Mouse (Mus musculus) adipose tissue, adult 10 weeks (tissue): ENCODE measurements around the gene Lama5. TPM values are rescaled to one million over a fixed set of nuclear protein-coding genes. Genes with fewer than 3 reads are reported as not detected.

Experiments
- polyA plus RNA-seq: library from polyadenylated mRNA; stranded (reverse); fragments of 350-450 nt; fragmentation: Illumina TruSeq; extraction: RNeasy Lipid Tissue Mini Kit (QIAGEN cat#74804); gene quantifications from one replicate; pipeline ENCODE4 v1.2.3, GENCODE M21; 2014; ENCODE audit warnings: low read depth, low replicate concordance

Lama5 gene
- 42.4 TPM for polyA plus RNA-seq

DNA sequence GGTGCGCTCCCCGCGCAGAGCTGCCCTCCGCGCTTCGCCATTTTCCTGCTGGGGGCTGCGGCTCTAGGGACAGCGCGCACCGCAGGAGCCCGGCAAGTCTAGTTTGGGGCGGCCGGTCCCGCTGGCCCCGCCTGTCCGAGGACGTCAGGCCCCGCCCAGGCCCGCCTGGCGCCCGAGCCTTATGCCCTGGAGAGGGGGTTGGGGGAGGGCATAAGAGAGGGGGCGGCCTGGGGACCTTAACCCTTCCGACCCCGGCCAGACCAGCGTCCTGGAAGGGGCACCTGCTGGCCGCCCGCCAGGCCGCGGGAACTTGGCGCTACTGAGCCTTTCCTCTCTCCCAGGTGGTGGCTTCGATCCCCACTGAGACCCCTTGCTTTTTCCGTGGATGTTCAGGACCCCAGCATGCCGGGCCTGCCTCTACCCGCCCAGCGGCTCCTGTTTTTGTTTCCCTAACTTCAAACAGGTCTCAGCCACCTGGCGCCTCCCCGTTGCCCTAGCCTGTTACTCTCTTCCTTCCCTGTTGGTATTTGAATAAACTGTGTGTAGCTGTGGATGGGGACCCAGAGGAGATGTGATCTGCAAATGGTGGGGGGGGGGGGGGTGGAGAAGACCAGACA, at the start of gene Lama5:
Lama5 (minus strand) TSS at position 98 of the 617 bp plus-strand sequence.

DNA sequence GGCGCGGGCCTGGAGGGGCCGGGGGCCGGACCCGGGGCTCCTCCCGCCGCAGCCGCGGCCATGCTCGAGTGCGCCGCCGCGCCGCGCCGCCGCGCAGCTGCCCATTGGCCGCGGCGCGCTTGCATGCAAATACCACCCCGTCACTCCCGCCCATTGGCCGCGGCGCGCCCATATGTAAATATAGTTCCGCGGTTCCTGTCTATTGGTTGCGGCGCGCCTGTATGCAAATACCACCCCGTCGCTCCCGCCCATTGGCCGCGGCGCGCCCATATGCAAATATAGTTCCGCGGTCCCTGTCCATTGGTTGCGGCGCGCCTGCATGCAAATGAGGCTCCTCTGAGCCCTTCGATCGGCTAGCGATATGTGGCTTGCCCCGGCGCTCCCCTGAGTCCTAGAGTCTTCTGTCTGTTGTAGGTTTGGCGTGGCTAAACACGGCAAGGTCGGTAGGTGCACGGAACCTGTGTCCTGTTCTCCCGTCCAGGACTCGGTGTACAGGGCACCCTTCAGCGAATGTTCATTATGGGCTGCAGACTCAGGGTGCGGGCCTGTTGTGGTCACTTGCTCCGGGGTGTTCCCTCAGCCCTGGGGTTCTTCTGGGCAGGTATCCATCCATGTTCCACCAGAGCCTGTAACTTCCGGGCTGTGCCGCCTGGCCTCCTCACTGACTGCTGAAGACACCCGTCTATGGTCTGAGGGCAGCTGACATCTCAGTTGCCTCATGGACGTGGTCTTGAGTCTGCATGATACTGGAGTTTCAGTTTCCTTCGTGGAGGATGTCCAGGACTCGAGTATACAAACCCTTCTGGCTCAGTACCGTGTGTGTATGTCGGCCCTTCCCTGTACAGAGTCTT, 48.0 kb upstream of the Lama5 start, which contains the start of gene Cables2:
Cables2 (minus strand) TSS at position 103 of the 851 bp plus-strand sequence.

DNA sequence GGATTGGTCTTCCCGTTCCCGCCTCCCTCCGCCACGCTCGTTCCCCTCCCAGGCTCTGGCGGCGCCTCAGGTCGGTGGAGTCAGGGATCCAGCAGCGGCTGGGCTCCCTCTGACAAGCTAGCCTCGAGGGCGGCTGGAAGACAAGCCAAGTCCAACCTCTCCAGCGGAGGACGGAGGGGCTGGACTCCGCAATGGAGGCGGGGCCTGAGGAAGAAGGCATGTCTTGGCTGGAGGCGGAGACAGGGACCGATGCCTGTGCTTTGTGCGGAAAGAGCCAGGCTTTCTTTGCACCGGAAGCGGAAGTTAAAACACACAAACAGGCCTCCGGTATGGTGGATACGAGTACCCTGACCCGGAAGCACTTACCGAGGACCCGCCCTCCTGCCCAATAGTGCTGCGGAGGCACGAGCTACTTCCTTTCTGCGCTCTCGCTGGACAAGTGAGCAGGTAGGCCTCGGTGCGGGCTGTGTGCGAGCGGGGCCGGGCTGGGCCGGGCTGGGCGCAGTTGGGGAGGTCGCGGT, 31.4 kb upstream of the Lama5 start, which contains the start of gene Rps21:
Rps21 (plus strand) TSS at position 377 of the 521 bp plus-strand sequence.

DNA sequence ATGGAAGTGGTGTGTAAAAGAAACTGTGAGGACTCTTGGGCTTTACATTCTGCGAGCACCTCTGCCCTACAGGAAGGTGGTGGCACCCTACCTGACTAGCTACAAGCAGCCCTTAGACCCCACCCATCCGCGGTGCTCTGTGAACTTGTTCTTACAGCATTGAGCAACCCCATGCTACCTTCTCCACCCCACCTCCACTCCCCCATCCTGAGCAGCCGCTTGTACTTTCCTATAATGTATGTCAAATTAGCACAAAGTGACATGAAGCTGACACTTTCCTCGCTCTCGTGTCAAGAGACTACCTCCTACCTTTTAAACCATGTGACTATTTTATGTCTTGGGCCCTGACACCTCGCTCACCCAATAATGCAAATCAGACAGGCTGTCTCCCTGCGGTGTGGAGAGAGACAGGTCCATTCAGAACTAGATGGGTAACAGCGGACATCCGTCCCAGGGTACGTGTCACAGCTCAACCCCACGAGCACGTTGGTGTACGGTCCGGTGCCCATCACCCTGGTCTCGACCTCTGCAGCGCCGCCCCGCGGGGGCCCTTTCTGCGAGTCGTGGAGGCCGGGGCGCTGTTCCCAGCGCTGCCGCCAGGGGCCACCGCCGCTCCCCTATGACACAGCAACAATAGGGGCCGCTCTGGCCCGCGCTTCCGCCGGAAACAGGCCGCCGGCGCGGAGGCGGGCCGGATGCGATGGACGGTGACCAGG, 54.7 kb downstream of the Lama5 start, which contains the start of gene Adrm1:
Adrm1 (plus strand) TSS at position 680 of the 716 bp plus-strand sequence.

Other genes with a start within 250 kb of the Lama5 start
- 13.1 TPM for gene Taf4, start 249.2 kb downstream of the Lama5 start, polyA plus RNA-seq
- 49.7 TPM for gene Lsm14b, start 200.9 kb downstream of the Lama5 start, polyA plus RNA-seq
- 304 TPM for gene Psma7, start 183.4 kb downstream of the Lama5 start, polyA plus RNA-seq
- 39.0 TPM for gene Ss18l1, start 183.3 kb downstream of the Lama5 start, polyA plus RNA-seq
- 18.5 TPM for gene Mtg2, start 155.3 kb downstream of the Lama5 start, polyA plus RNA-seq
- gene Hrh3, start 121.4 kb downstream of the Lama5 start, polyA plus RNA-seq = 1.1 TPM
- 72.2 TPM for gene Osbpl2, start 106.6 kb downstream of the Lama5 start, polyA plus RNA-seq
- 99.2 TPM for gene Adrm1, start 54.4 kb downstream of the Lama5 start, polyA plus RNA-seq
- gene Rps21, start 31.5 kb upstream of the Lama5 start, polyA plus RNA-seq = 1,482 TPM
- gene Cables2, start 47.6 kb upstream of the Lama5 start, polyA plus RNA-seq = 24.2 TPM
- gene Rbbp8nl, start 64.0 kb upstream of the Lama5 start, polyA plus RNA-seq = 2.6 TPM
- gene Gata5, start 108.8 kb upstream of the Lama5 start, polyA plus RNA-seq = 0.74 TPM
- gene Slco4a1, start 230.4 kb upstream of the Lama5 start, polyA plus RNA-seq = 20.9 TPM